Comparison of ENCODE assay signal across 20 mouse cellular contexts in the genomic region with DNA sequence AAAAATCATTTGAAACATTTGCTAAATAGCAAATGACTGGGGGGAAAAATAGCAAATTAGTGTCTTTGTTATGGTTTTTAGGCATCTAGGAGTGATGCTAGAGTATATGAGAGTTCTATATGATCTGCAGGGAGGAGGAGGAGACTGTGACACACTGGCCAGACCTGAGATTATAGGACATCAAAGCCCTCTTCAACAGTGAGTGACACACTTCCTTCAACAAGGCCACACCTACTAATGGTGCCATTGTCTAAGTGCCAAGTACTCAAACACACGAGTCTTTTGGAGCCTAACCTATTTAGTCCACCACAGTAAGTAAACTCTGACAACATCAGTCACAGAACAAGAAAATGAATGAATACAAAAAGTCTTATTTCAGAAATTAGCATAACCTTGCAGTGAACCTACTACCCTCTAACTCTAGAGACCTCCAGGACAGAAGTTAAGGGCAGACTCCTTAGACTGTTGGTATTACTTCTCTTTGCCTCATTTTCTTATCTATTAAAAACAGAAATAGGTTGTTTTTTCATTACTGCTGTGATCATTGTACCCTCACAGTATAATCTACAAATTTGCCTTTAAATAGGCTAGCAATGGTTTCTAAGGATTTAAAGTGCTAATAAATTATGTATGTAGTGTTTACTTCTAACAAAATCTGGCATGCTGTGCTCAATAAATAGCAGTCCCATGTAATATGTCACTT.
"Had no signal": no experiment of that assay in that cellular context is flagged by ENCODE, and none has a peak within 500 bp of the region (broad histone marks: within the 10 kb centered on the region; RNA-seq: fewer than 3 reads in every experiment).

No protein-coding gene starts in this region.

- H3K36me3 ChIP-seq: limb, embryonic 13.5 days; liver, embryonic 15.5 days; neural tube, embryonic 15.5 days had no signal

- H3K9ac ChIP-seq: limb, embryonic 13.5 days; liver, embryonic 15.5 days; midbrain, embryonic 12.5 days; midbrain, embryonic 15.5 days; neural tube, embryonic 12.5 days; neural tube, embryonic 15.5 days had no signal

- H3K4me1 ChIP-seq: limb, embryonic 10.5 days; limb, embryonic 13.5 days; liver, embryonic 15.5 days; midbrain, embryonic 12.5 days; midbrain, embryonic 15.5 days; neural tube, embryonic 12.5 days; neural tube, embryonic 15.5 days had no signal

- ATAC-seq: intestine, embryonic 16.5 days; midbrain, embryonic 15.5 days had no signal

- DNase-seq: kidney, adult 2 months; kidney, postnatal 25 days; lung, adult 2 months; lung, postnatal 36 days; right cerebral cortex, adult 18-20 months; right cerebral cortex, postnatal 14 days; right cerebral cortex, postnatal 4 days; thymus, adult 2 months; thymus, postnatal 14 days; thymus, postnatal 4 days had no signal

- H3K27ac ChIP-seq: kidney, postnatal 0 days; limb, embryonic 10.5 days; limb, embryonic 13.5 days; liver, embryonic 15.5 days; midbrain, embryonic 12.5 days; midbrain, embryonic 15.5 days; neural tube, embryonic 12.5 days; neural tube, embryonic 15.5 days; stomach, postnatal 0 days had no signal

- H3K4me3 ChIP-seq: limb, embryonic 10.5 days; limb, embryonic 13.5 days; liver, embryonic 15.5 days; midbrain, embryonic 12.5 days; midbrain, embryonic 15.5 days; neural tube, embryonic 12.5 days; neural tube, embryonic 15.5 days had no signal

- H3K9me3 ChIP-seq: limb, embryonic 10.5 days; limb, embryonic 13.5 days; liver, embryonic 15.5 days; midbrain, embryonic 12.5 days; midbrain, embryonic 15.5 days; neural tube, embryonic 12.5 days; neural tube, embryonic 15.5 days had no signal

- H3K27me3 ChIP-seq: limb, embryonic 13.5 days; liver, embryonic 15.5 days; midbrain, embryonic 12.5 days; midbrain, embryonic 15.5 days; neural tube, embryonic 12.5 days; neural tube, embryonic 15.5 days had no signal
